Mouse (Mus musculus): ENCODE measurements around the gene Ap4m1.

DNA sequence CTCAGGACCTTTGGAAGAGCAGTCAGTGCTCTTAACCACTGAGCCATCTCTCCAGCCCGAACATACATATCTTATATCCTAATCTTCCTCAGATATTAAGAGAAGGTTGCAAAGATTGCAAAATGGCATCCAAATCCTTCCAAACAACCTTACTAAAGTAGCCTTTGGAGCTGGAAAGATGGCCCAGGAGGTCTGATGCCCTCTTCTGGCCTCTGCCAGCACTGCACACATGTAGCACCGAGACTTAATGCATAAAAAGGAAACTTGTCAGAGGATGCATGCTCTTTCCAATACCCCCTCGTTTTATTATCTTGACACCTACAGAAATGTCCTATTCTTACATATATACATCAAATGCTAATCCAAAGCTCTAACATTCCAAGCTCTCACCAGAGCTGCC is 56.2 kb downstream of the Ap4m1 start:
- no peak for TF ChIP-seq POLR2A (IDR thresholded peaks at IDR 0.05; ENCODE audit: low read depth, low read length)
- peak; percentile 61 for TF ChIP-seq CTCF (conservative IDR thresholded peaks at IDR 0.05; ENCODE audit: insufficient read depth, insufficient read length, low read depth, low read length)
